Mouse (Mus musculus) kidney, adult 9 months (tissue): ENCODE results near the gene Glis3.

ENCODE experiments used
- DNase-seq: peaks from one replicate; pipeline ENCODE4 v3.0.0; 2022

The Glis3 gene

DNA sequence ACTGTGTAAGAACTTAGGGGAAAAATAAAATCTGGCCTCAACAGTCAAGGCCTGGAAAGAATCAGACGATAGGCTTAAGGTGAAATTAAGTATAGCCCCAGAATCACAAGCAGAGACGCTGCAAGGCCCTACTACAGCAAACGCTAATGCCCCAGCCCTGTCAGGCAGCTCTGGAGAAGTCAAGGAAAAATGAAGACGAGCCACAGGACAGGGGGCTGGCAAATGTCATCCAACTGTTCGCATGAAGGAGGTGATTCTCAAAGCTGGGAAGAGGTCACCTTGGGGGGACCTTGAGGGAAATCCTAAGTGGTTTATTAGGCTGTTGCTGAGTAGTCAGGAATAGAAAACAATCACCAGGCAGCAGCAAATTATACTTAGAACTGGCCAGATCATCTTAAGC is 214.1 kb downstream of the Glis3 start:
- no peak for DNase-seq

DNA sequence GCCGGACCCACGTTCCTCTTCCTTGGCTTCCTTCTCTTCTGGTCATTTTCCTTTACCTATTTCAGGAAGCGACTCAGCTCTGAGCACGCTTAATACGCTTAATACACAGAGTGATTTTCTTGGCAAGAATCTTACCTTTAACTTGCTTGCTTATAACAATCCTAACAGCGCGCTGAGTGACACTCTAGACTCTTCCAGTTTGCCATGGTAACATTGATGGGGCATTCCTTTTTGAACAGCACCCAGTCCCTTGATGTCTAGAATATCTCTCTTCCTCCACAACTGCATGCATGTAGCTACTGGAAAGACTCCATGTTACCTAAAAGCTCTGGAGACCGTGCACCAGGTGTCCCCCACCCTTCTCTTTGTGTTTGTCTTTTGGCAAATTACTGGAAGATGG is 225.5 kb downstream of the Glis3 start:
- DNase-seq, result no peak

- DNase-seq, result no peak
Observed at GRCm38 (mm10) chr19:28452951-28453520, 226.8 kb downstream of the Glis3 start.

DNA sequence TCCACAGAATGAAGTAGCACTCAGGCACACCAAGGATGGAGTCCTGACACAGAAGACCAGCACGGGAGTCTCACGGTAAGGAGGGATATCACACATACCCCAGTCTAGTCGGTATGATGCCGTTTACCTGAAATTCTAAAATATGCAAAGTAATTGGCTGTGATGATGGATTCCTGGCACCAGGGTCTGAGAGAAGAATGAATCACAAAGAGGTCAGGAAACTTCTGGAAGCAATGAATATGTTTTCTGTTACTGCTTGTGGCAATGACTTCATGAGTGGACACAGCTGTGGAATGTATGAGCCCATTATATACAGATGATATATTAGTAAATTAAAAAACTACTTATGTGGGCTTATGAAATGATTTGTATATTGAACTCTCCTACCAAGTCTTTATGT is 231.1 kb downstream of the Glis3 start:
- DNase-seq, result no peak

DNA sequence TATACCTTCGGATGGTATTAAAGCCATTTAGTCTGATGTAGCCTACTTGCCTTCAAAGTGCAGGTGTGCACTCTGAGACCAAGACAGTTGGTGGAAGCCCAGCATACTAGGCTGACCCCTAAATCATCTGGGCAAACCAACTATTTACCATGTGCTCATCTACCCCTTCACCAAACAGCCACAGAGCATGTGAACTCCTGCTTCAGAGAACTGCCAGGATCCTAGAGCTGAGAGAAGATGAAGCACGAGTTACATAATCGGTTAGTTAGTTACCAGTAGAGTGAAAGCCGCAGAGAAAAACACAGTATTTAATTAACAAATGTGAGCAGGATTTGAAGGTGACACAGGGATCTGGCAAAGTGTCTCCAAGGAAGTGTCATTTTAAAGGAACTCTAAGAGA is 237.7 kb downstream of the Glis3 start:
- peak; percentile 76 for DNase-seq

GRCm38 (mm10) chr19:28436457-28437148 is 243.3 kb downstream of the Glis3 start:
- no peak for DNase-seq

DNA sequence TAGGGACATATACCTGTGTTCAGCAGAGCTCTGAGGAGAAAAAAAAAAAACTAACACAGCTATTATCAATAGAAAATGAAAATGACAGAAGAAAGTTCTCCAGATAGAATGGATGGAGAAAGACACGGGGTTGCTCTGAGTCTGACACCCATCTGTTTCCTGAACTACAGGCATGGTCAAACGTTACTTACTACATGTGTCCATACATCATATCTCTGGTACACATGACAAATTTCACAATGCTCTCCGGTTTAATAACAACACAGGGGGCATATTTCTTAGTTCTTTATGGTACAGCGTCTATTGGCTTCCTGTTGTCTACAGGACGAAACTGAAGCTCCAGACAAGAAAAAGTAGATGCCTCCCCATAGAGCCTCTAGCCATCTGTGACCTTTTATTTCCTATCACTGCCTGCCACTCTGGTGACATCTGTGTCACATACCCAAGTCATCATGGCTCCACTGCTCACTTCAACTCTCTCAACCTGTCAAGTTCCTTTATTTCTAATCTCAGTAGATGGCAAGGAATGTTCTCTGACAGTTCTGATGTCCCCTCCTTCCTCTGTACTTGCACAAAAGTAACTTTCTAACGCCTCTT is 251.6 kb downstream of the Glis3 start:
- DNase-seq, result no peak

DNA sequence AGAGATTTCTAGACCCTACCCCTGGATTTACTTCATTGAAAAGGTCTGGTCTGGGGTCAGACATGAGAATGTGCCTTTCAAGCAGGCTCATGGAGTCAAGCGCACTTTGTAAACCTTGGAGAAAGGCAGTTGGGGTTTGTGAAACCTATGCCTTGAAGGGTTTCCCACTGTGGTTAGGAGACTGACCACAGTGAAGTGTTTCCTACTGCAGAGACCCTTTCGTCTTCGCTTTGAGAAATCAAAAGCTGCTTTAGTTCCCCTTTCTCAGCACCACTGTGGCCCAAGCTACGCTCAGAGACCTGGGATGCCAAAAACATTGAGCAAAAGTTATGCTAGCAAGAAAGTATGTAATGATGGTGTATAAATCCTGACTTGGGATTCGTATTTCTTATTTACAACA is 255.7 kb downstream of the Glis3 start:
- DNase-seq, result no peak

DNA sequence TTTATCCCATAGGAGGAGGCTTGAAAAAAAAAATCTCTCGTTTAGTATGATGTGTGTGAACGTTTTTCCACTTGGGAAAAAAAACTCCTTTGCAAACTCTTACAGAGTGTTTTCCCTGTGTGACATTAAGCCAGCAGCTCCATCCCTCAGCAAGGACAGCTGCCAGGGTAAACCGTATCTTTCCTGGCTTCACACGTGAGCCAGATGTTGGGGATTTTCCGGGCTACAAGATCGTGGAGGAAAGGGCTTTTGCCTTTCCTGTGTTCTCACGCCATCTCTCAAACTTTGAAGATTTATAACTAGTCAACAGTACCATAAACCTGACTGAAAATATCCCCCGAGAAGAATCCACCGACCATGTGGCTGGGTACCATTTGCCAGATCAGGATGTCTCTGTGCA is 256.9 kb downstream of the Glis3 start:
- no peak for DNase-seq

DNA sequence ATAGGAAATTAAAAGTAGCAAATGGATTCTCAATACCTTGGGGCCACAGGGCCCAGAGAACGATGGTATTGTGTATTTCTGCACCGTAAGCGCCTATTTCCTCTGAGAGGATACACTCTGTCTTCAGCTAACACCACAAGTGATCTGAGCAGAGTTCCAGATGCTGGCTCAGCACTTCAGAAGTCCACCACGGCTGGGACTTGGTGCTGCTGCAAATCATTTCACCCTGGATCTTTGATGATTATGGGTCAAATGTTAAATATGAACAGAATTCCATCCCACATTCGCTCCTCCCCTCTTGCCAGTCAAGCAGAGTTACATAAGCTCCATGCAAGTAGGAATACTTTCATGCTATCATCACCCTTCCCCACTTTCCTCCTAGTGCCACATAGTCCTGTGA is 263.8 kb downstream of the Glis3 start:
- peak; percentile 56 for DNase-seq

DNA sequence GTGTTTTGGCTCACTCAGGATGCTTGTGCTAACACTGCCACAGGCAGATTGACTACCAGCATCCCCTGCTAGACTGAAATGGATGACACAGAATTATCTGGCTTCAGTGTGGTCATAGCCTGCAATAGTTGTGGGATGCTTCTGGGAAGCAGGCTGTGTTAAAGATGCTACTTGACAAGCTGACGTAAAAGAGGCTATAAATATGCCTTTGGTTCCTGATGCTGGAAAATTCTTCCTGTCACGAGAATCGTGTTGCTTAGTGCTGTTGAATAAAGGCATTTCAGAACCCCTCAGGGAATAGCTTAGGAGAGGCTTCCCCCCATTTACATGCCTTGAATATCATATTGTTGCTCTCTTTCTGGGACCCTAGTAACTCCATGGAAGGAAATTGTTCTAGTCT is 271.1 kb downstream of the Glis3 start:
- no peak for DNase-seq

DNA sequence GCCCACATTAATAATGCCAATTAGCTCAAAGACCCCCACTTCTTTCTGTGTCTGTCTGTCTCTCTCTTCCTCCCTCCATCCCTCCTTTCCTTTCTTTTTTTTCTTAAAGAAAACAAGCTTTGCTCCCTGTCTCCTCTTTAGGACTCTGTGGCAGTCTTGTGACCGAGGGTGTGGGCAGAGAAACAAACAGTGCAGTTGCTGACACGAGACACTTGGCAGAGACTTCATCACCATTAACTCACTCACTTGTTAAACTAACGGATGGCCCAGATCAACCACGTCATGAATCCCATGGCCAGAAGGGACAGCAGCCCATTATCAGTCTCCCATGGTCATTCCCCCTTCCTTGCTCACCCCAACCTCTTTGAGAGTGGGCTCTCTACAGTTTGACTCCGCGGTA is 276.9 kb downstream of the Glis3 start:
- DNase-seq, result peak; percentile 59

- DNase-seq, result no peak
Observed at GRCm38 (mm10) chr19:28395584-28395861, 284.4 kb downstream of the Glis3 start.

DNA sequence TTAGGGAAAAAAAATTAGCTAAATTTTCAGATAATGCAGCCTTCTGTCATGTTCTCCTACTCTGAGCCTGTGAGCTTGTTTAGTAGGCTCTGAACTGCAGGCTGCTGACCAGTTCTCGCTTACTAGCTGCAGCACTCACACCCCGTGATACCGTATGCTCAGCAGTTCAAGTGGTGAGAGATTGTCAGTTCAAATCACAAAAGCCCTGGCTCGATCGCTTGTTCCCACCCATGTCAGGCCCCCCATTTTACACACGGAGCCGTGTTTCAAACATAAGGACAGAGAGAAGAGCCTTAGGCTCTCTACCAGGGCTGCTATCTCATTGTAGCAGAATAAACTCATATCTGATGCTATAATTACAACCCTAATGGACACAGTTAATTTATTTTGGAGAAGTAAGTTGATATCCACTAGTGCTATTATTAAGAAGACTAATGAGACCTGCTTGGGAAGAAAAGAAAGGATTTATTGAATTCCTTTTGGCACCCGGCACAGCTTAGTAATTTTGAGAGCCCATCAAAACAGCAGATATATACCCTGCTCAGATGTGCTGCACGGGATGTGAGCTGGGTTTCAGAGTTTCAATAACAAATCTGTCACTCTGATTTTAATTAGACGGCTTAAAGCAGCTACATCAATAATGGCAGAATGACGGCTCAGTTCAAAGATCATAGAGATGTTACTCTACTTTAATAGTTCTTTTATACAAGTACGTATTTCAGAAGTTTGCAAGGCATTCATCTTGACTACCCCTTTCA is 284.9 kb downstream of the Glis3 start:
- no peak for DNase-seq

- DNase-seq, result no peak
Observed at GRCm38 (mm10) chr19:28393766-28394165, 286.1 kb downstream of the Glis3 start.

DNA sequence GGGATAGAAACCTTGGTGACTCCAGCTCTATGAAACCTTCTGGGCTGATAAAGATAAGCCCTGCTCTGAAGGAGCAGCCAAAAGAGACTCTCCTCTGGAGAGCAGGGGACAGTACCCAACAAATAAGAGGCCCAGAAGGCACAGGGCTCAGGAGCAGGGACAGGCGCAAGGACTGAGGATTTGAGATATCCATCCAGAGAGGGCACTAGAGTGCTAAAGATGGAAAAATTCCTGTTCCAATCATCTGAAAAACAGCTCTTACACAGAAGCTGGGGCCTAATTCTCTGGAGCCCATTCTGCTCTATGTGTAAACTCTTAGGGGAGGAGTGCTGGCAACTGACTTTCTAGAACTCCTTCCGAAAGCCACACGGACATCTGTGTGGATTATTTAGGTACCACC is 287.0 kb downstream of the Glis3 start:
- peak; percentile 40 for DNase-seq

DNA sequence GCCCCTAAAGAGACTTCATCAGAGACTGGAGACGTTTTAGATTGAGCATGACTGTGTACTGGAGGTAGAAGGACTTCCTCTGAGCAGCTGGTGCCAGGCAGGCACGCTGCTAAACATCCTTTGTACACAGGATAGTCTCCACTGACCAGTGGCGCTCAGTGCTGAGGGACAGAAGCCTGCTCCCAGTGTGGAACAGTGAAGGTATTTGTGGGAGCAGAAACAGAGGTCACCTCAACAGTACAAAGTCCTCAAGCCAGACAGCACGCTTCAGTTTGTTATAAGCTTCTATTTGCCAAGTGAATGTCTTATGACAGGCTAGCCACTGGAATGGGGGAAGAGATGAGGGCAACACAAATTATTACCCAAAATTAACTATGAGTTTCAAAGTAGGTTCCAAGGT is 289.0 kb downstream of the Glis3 start:
- peak; percentile 85 for DNase-seq

GRCm38 (mm10) chr19:28389146-28389545 is 290.7 kb downstream of the Glis3 start:
- no peak for DNase-seq

DNA sequence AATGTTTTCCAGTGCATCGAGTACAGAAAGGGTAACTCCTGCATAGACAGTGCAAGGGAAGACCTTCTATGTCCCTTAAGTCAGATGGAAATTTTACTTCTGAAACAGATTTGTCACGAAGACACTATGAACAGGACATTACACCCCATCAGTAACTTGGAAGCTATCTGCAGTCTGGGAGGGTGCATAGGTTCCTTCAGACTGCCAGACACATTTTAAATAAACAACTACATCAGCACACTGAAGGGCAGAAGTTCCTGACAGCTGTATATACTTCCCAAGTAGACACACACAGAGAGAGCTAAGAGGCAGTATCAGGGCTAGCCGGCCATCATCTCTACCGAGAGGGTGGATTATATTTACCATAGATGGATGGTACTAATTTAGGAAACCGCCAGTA is 296.5 kb downstream of the Glis3 start:
- DNase-seq, result no peak

DNA sequence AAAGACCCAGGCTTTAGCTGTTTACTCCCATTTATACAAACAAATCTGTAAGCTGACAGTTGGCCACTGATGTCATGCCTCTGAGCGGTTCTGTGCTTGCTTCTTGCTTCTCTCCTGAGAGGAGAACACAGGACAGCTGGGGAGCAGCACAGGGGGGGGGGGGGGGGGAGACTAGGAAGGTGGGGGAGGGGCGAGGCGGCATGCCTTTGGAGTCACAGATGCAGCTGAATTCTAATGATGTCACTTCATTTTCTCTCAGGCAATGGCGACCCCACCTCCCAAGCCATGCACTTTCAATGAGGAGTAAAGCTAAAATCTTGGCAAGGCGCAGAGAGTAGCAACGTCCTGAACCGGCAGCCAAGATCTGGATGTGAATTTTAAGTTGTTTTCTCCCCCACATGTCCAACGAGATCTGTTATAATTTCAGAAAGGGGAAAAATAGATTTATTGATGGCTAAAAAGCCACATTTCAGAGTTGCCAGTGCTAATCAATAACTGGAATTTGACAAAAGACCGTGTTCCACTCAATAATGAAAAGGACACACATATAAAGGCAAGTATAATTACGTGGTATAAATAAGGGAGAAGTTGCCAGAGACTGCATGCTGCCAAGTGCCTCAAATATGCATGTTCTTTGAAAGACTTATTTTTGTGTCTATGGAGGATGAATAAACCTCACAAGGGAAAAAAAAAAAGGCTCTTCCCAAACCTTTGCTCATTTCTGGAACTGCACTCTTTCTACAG is 297.5 kb downstream of the Glis3 start:
- no peak for DNase-seq

DNA sequence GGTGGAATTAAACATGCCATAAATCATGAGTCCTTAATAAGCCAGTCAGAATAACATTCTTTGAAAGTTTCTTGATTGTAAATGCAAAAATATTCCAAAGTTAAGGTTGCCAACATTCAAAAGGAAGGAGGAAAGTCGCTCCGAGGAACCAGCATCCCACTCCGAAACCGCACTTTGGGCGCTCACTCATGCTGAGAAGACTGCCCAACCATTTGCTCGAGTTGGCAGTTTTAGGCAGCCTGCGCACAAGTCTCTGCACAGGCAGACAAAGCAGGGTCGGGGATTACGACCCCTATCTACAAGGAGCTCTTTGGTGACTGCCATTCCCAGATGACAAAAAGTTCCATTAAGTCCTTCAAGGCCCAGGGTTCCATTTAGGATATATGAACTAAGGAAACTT is 298.4 kb downstream of the Glis3 start:
- peak; percentile 47 for DNase-seq

DNA sequence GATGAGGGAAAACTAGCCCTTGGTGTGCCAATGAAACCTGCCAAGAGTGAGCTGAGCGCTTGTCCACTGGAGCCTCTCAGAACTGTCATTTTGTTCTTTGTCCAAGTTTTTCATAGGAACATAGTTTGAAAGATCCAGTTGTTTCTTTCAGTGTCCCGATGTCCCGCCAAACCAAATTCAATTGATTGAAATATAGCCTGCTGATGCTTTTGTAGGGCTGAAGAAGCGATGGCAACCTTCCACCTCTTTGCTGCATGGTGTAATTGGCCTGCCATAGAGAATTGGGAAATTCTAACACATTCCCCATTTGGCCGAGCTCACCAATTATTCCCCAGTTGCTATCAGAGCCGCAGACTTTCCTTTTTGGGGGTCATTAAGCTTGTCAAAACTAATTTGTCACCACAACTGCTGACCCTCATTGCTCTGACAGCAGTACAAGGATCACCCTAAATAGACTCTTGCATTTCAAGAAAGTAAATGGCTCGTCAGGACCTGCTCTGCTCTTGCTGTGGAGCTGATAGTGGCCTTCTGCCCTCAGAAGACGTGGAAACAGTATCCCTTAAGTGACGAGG is 299.1 kb downstream of the Glis3 start:
- no peak for DNase-seq

GRCm38 (mm10) chr19:28377788-28378295 is 302.0 kb downstream of the Glis3 start:
- no peak for DNase-seq
